Mouse (Mus musculus) liver, postnatal 0 days (tissue): ENCODE measurements around the gene Rpl37a.

Experiments used
- CTCF ChIP-seq: sonication (generic); IDR thresholded peaks from 2 replicates; pipeline ENCODE4 v1.5.1; 2016; ENCODE audit warnings: antibody characterized with exemption, low read depth
- EP300 ChIP-seq: IDR thresholded peaks from 2 replicates; pipeline ENCODE4 v1.6.1; 2016; ENCODE audit warnings: antibody characterized with exemption, low read depth, mild to moderate bottlenecking

GRCm38 (mm10) chr1:72716421-72716820 lies 5.3 kb downstream of the Rpl37a start:
- TF ChIP-seq CTCF: no peak
- TF ChIP-seq EP300: no peak
